Mouse (Mus musculus) NIH3T3 (cell line): Measurements from ENCODE around the gene Olfr18.
"Not testable (repeated sequence)": the region's sequence is repeated elsewhere in the genome, so short reads cannot be mapped to it uniquely, and the experiment has no call there.

Experiments
- DNase-seq: peaks from one replicate; pipeline ENCODE4 v3.0.0-alpha.2; 2012; ENCODE audit warnings: low read depth

The Olfr18 gene

DNA sequence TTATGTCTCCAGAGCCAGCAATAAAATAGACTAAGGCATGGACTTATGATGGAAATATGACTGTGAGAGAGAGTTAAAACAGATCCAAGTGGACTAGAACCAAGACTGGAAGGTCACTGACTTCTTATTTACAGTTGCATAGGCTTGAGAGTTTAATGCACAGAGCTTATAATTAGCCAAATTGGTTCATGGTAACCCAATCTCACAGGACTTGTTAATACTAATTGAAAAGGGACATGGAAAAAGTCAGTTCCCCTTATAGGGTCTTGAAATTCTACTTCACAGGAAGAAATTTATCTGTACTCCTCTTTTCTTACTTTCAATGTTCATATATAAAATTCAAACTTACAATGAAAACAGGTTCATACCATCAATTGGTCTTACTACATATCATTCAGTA is at the start of gene Olfr18:
TSS of gene Olfr18 (minus strand) at position 101 of the 400 bp plus-strand sequence.
- no peak for DNase-seq

DNA sequence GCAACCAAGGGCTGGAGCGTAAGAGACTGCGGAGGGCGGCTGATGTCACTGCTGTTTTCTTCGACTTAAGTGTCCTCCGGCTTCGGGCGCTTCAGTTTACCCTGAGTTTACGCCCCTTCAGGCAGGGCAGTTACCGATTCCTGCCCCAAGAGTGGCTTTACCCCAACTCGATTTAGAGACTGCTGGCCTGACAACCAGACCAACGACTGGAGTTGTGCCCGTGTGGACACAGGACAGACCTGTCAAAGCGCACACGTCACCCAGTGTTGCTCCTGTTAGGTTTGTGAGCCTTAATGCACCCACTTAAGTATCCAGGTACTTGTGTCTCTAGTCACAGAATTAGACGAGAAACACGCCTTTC is 49.4 kb upstream of the Olfr18 start:
- no peak for DNase-seq

DNA sequence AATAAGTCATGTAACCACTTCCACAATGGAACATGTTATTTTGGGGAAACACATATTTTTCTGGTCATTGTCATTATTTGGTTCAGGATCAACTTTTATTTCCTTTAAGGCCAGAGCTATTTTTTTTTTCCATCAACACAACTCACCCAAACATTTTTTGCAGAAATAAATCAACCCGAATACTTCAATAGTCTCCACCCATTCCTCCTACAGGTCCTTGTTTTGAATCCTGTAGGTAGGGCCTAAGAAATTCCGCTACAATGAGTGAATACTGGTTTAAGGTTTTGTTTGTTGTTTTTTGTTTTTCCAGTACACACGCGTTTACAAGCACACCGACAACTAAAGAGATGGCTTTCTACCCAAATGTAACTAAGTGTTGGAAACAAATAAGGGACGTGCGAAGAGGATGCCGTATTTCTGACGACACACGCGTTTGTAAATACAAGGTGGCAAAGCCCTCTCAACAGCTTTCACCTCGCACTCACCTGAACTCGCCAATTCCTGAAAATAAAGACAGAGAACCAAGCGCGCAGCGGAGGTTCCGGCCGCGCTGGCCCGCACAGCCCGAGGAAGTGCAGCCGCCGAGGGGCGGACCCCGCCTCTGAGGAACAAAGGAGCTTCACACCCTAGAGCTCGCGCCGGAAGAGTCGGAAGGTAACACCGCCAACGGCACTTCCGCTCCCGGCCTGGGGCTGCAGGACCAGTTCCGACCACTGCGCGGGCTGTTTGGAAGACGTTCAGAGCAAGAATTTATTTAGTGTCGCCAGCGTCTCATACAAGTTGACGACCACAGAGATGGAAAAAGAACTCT is 48.8 kb upstream of the Olfr18 start, which contains the start of gene Zfp560:
TSS of gene Zfp560 (minus strand) at position 646 of the 811 bp plus-strand sequence.
- peak; percentile 95 for DNase-seq

DNA sequence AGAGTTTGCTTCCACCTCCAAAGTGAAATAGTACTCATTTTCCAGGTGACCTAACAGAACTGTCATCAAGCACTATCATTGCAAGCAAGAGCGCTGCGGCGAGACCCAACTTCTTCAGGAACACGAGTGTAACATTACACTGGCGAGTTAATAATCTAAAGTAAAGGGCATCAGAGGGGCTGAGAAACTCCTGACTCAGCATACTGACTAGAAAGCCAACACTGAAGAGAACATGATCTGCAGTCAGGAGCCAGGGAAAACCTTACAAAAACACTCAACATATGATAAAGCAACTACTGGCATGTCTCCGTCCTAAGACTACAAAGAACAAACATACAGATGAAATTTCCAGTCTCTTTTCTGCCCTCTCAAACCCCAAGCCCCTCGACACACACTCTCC is 47.8 kb upstream of the Olfr18 start:
- no peak for DNase-seq

DNA sequence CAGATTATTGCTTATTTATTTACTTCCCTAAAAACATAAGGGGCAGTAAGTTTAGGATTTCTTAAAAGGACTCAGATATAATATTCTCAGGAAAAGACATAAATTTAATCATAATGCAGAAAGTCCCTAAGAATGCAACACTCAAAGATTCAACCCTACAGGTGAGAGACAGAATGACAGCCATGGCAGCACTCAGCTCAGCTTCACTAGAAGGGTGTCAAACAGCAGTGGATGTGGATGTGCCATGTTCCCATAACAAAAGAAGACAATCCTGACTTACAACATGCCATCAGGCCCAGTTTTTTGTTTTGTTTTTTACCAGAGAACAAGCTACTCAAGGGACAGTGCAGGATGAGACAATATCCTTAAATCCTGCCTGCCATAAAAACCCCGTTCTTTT is 38.8 kb upstream of the Olfr18 start:
- no peak for DNase-seq

DNA sequence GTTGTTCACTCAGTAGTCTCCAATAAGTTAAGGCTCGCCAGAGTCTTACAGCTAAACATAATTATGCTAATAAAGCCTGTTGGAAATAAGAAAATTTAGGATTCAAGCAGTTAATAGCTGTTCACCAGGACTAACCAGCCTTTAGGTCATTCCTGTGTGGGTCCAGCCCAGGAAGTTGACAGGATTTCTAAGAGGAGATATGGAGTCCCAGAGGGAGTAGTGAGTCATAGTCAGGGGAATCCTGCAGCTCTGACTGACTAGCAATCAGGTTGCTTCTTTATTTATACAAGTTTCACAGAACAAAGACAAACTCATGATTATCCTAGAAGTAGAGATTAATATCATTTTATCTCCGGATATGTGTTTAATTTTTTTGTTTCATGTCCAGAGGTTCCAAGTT is 31.4 kb upstream of the Olfr18 start:
- peak; percentile 52 for DNase-seq

DNA sequence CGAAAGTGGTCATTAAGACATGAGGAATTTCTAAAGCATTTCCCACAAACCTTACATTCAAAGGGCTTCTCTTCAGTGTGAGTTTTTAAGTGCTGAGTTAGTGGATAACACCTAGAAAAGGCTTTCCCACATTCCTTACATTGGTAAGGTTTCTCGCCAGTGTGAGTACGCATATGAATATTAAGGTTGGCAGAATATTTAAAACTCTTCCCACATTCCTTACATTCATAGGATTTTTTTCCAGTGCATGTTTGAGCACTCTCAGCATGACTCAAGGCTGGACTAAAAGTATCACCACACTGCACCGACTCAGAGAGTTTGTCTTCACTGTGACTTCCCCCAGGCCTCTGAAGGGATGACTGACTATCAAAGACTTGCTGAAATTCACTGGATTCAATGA is 12.6 kb upstream of the Olfr18 start:
- DNase-seq = no peak

DNA sequence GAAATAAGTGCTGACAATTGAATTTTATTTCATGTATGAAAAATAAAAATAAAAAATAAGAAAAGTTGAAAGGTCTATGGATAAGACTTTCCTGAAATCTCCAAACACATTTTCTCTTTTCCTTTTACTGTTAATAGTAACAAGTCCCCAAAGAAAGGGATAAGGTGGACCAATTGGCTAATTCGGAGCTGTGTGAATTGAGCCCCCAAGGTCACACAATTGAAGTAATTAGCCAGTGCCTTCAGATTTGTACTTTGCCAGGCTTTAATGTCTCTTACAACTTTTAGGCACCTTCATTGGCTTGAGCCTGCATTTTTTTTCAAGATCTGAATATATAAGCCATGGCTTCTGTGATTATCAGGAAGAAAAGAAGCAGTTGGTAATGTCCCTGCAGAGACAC is 37.7 kb downstream of the Olfr18 start, which contains the start of gene Olfr873:
TSS of gene Olfr873 (plus strand) at position 301 of the 400 bp plus-strand sequence.
- no peak for DNase-seq

DNA sequence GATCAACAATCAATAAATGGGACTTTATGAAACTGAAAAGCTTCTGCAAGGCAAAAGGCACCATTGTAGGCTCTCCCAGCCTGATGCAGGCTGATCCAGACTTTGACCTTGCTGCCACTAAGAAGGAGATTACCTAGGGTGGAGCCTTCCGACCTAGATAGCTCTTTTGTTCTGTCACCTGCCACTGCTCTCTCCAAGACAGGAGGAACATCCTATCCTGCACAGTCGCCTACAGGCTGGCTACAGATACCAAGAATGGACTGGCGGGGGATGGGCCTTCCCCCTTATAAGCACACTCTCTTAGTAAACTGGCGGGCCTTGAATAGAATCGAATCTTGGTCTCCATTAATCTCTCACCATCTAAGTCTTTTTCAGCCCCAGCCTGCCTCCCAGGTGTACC is 40.3 kb downstream of the Olfr18 start:
- not testable (repeated sequence) for DNase-seq

DNA sequence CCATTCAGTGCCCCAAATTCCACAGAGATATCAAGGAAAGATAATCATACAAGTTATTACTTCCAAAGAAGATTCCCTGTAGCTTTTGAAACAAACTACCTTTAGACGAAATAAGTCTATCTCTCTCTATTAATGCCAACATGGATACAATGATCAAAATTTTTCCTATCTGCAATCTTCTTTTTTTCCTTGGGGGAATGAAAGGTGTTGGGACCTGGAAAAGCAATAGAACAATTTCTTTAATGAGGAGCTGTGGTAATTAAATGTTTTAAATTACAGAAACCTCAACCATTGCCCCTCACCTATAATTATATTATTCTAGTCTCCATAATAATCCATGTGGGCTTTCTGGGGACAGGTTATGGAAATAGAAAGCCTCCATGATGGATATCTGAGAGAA is 53.8 kb downstream of the Olfr18 start, which contains the start of gene Olfr39:
TSS of gene Olfr39 (plus strand) at position 301 of the 400 bp plus-strand sequence.
- no peak for DNase-seq
